In the genomic region with DNA sequence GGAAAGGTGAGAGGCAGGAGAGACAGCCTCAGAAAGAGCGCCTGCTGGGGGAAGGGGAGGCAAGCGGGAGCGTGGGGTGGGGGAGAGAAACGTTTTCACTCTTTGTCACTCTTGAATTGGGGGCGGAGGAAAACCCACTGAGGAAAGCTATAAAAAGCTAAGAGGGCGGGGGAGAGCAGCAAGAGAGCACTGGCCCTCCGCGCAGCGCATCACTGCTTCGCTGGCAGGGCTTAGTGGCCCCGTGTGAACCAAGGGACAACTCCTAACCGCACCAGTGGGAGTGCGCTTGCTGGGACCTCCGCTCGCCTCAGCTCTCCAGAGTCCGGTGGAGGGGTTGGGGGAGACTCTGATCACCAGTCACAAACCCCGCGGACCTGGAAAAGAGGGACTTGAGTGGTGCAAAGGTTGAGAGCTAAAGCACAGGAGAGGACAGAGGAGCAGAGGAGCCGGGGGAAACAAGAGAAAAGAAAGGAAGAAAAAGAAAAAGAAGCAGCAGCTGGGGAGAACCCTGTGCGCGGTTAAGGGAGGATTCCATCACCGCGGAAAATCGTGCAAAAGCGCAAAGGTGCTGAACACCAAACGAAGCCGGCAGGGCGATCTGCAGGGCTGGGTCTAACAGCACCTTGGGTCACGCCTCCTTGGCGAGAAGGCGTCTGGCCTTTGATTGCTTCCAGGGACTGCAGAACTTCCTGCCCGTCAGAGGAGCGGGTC, we compare ENCODE assay signal across 7 mouse cellular contexts. TPM values are rescaled to one million over a fixed set of nuclear protein-coding genes. Genes with fewer than 3 reads are reported as not detected.
DNase-seq lines count a peak whose midpoint lies in the region; ATAC-seq lines count a peak whose summit lies in the region.

A gene (plus strand): TSS at position 181 of the 711 bp plus-strand sequence.

- peak within 1 kb of the TSS; percentile 34; the same call in 1 of the 2 replicates for H3K9ac ChIP-seq in lung, embryonic 16.5 days (ENCODE audit: low read length)
- H3K9ac ChIP-seq in embryonic facial prominence, embryonic 15.5 days, result peak within 1 kb of the TSS; percentile 26
- H3K9ac ChIP-seq in intestine, embryonic 14.5 days (ENCODE audit: low read length), result peak within 1 kb of the TSS; percentile 48
- no peak within 1 kb of the TSS for H3K9ac ChIP-seq in liver, embryonic 15.5 days
- peak within 1 kb of the TSS; percentile 28; the same call in 1 of the 2 replicates for H3K9ac ChIP-seq in stomach, embryonic 14.5 days (replicated peaks; ENCODE audit: low read depth, low read length)

- DNase-seq in lung, postnatal 25 days (ENCODE audit: low spot score), result no peak
- peak; percentile 74 for DNase-seq in intestine, embryonic 14.5 days (ENCODE audit: low spot score)

- H3K4me1 ChIP-seq in lung, embryonic 16.5 days (replicated peaks; ENCODE audit: control insufficient read depth, insufficient read depth, low read length), result peaks cover 26% of the 10 kb centered on the region
- peaks cover 25% of the 10 kb centered on the region for H3K4me1 ChIP-seq in embryonic facial prominence, embryonic 15.5 days
- peaks cover 9% of the 10 kb centered on the region for H3K4me1 ChIP-seq in intestine, embryonic 14.5 days (replicated peaks; ENCODE audit: control insufficient read depth, insufficient read depth, low read length)
- peaks cover 7% of the 10 kb centered on the region; the same call in 1 of the 2 replicates for H3K4me1 ChIP-seq in liver, embryonic 15.5 days (replicated peaks)
- peaks cover 5% of the 10 kb centered on the region; the same call in 1 of the 2 replicates for H3K4me1 ChIP-seq in stomach, embryonic 14.5 days (ENCODE audit: control insufficient read depth, insufficient read depth, low read length)

- no peaks in the 10 kb centered on the region for H3K9me3 ChIP-seq in lung, embryonic 16.5 days (ENCODE audit: control insufficient read depth, low read length)
- no peaks in the 10 kb centered on the region for H3K9me3 ChIP-seq in embryonic facial prominence, embryonic 15.5 days (replicated peaks)
- no peaks in the 10 kb centered on the region for H3K9me3 ChIP-seq in intestine, embryonic 14.5 days (ENCODE audit: control insufficient read depth, low read length)
- no peaks in the 10 kb centered on the region for H3K9me3 ChIP-seq in liver, embryonic 15.5 days (replicated peaks)
- no peaks in the 10 kb centered on the region for H3K9me3 ChIP-seq in stomach, embryonic 14.5 days (ENCODE audit: control insufficient read depth, low read depth, low read length)

- H3K4me3 ChIP-seq in lung, embryonic 16.5 days (ENCODE audit: low read length), result peak within 1 kb of the TSS; percentile 50
- peak within 1 kb of the TSS; percentile 53 for H3K4me3 ChIP-seq in embryonic facial prominence, embryonic 15.5 days (replicated peaks)
- peak within 1 kb of the TSS; percentile 57 for H3K4me3 ChIP-seq in intestine, embryonic 14.5 days (ENCODE audit: low read depth, low read length)
- H3K4me3 ChIP-seq in liver, embryonic 15.5 days (replicated peaks), result peak within 1 kb of the TSS; percentile 21
- H3K4me3 ChIP-seq in stomach, embryonic 14.5 days (ENCODE audit: low read depth, low read length), result peak within 1 kb of the TSS; percentile 44

- peak within 1 kb of the TSS; percentile 69 for H3K4me2 ChIP-seq in lung, embryonic 16.5 days (ENCODE audit: low read depth, low read length)
- H3K4me2 ChIP-seq in embryonic facial prominence, embryonic 15.5 days (replicated peaks), result peak within 1 kb of the TSS; percentile 88
- peak within 1 kb of the TSS; percentile 96 for H3K4me2 ChIP-seq in intestine, embryonic 14.5 days (ENCODE audit: low read length)
- peak within 1 kb of the TSS; percentile 48 for H3K4me2 ChIP-seq in liver, embryonic 15.5 days
- peak within 1 kb of the TSS; percentile 90 for H3K4me2 ChIP-seq in stomach, embryonic 14.5 days (replicated peaks; ENCODE audit: low read depth, low read length)

- under 1% methylated on average over 33 of the region's 33 CpGs for WGBS in lung, embryonic 16.5 days
- under 1% methylated on average over 33 of the region's 33 CpGs for WGBS in embryonic facial prominence, embryonic 15.5 days
- under 1% methylated on average over 33 of the region's 33 CpGs for WGBS in intestine, embryonic 14.5 days
- under 1% methylated on average over 33 of the region's 33 CpGs for WGBS in liver, embryonic 15.5 days (ENCODE audit: insufficient replicate concordance)
- under 1% methylated on average over 33 of the region's 33 CpGs for WGBS in stomach, embryonic 14.5 days

- H3K27ac ChIP-seq in lung, embryonic 16.5 days (ENCODE audit: low read length), result no peak within 1 kb of the TSS
- peak within 1 kb of the TSS; percentile 68 for H3K27ac ChIP-seq in embryonic facial prominence, embryonic 15.5 days (replicated peaks)
- H3K27ac ChIP-seq in intestine, embryonic 14.5 days (ENCODE audit: low read depth), result peak within 1 kb of the TSS; percentile 63
- no peak within 1 kb of the TSS for H3K27ac ChIP-seq in liver, embryonic 15.5 days (replicated peaks)
- peak within 1 kb of the TSS; percentile 21; the same call in 1 of the 2 replicates for H3K27ac ChIP-seq in stomach, embryonic 14.5 days (ENCODE audit: low read length)

- peak; percentile 40; the same call in 1 of the 2 replicates for ATAC-seq in lung, embryonic 16.5 days (ENCODE audit: low read depth)
- ATAC-seq in embryonic facial prominence, embryonic 15.5 days (ENCODE audit: insufficient number of reproducible peaks, low FRiP score, low TSS enrichment, low read depth), result peak; percentile 58; the same call in 1 of the 2 replicates
- ATAC-seq in intestine, embryonic 14.5 days (replicated peaks; ENCODE audit: low FRiP score, low TSS enrichment, low read depth), result peak; percentile 49
- no peak for ATAC-seq in liver, embryonic 15.5 days (ENCODE audit: insufficient read depth)
- ATAC-seq in stomach, embryonic 14.5 days (ENCODE audit: insufficient number of reproducible peaks, insufficient read depth, low FRiP score, low read depth), result peak; percentile 65
- ATAC-seq in CD4-positive, CD25-positive, alpha-beta regulatory T cell, adult 4 months, result no peak

- no peaks in the 10 kb centered on the region for H3K36me3 ChIP-seq in lung, embryonic 16.5 days (ENCODE audit: control insufficient read depth, insufficient read depth, low read length)
- H3K36me3 ChIP-seq in embryonic facial prominence, embryonic 15.5 days, result no peaks in the 10 kb centered on the region
- H3K36me3 ChIP-seq in intestine, embryonic 14.5 days (ENCODE audit: control insufficient read depth, insufficient read depth, low read length), result no peaks in the 10 kb centered on the region
- no peaks in the 10 kb centered on the region for H3K36me3 ChIP-seq in liver, embryonic 15.5 days (replicated peaks)
- no peaks in the 10 kb centered on the region for H3K36me3 ChIP-seq in stomach, embryonic 14.5 days (ENCODE audit: control insufficient read depth, insufficient read depth, low read length)

- peaks cover 32% of the 10 kb centered on the region for H3K27me3 ChIP-seq in lung, embryonic 16.5 days (ENCODE audit: control insufficient read depth, insufficient read depth, low read depth, low read length)
- H3K27me3 ChIP-seq in embryonic facial prominence, embryonic 15.5 days, result peaks cover 15% of the 10 kb centered on the region
- H3K27me3 ChIP-seq in intestine, embryonic 14.5 days (replicated peaks; ENCODE audit: control insufficient read depth, insufficient read depth, low read length), result peaks cover 18% of the 10 kb centered on the region
- H3K27me3 ChIP-seq in liver, embryonic 15.5 days, result peaks cover 34% of the 10 kb centered on the region
- peaks cover 12% of the 10 kb centered on the region for H3K27me3 ChIP-seq in stomach, embryonic 14.5 days (ENCODE audit: control insufficient read depth, insufficient read depth, low read length)

RNA-seq across cellular contexts. Expression of the gene that starts here (rescaled TPM):
- polyA plus RNA-seq in lung, embryonic 16.5 days (2015; fragmentation: Nextera tagmentation; extraction: Ambion mirVana), result 3.0 and 3.1 TPM in 2 replicates
- polyA plus RNA-seq in embryonic facial prominence, embryonic 15.5 days (2015; fragmentation: Nextera tagmentation; extraction: Ambion mirVana), result 35.2 and 36.0 TPM in 2 replicates
- 19.0 and 19.2 TPM in 2 replicates for polyA plus RNA-seq in intestine, embryonic 14.5 days (2014; fragmentation: Nextera tagmentation; extraction: Ambion mirVana)
- 0.40 and 0.44 TPM in 2 replicates for polyA plus RNA-seq in liver, embryonic 15.5 days (2015; fragmentation: Nextera tagmentation; extraction: Ambion mirVana)
- 9.6 and 11.0 TPM in 2 replicates for polyA plus RNA-seq in stomach, embryonic 14.5 days (2014; fragmentation: Nextera tagmentation; extraction: Ambion mirVana)
- under 1 TPM in 1 of 2 experiments, not detected in 1; 0.08 TPM for polyA plus RNA-seq in CD4-positive, CD25-positive, alpha-beta regulatory T cell, adult 4 months (2017; shearing (Covaris generic))

Comparison
In these comparisons a context has a peak if more than half of its experiments do, and no peak if none do; other contexts are left out.
1. ATAC-seq: peak in lung, embryonic 16.5 days (single experiment), embryonic facial prominence, embryonic 15.5 days (single experiment), intestine, embryonic 14.5 days (single experiment) and stomach, embryonic 14.5 days (single experiment); none in liver, embryonic 15.5 days (single experiment) and CD4-positive, CD25-positive, alpha-beta regulatory T cell, adult 4 months (single experiment).
2. H3K27ac ChIP-seq: peak in embryonic facial prominence, embryonic 15.5 days (single experiment), intestine, embryonic 14.5 days (single experiment) and stomach, embryonic 14.5 days (single experiment); none in lung, embryonic 16.5 days (single experiment) and liver, embryonic 15.5 days (single experiment).
3. Peak in every context shown above with its lines, with median percentiles within 50 percentile points of each other: H3K4me2 ChIP-seq and H3K4me3 ChIP-seq.